Mouse (Mus musculus): ENCODE data around the gene Nucks1. TPM values are rescaled to one million over a fixed set of nuclear protein-coding genes. Genes with fewer than 3 reads are reported as not detected.

Gene Nucks1
- total RNA-seq, 2 experiments from 2014 or later, result 224 to 229 TPM

DNA sequence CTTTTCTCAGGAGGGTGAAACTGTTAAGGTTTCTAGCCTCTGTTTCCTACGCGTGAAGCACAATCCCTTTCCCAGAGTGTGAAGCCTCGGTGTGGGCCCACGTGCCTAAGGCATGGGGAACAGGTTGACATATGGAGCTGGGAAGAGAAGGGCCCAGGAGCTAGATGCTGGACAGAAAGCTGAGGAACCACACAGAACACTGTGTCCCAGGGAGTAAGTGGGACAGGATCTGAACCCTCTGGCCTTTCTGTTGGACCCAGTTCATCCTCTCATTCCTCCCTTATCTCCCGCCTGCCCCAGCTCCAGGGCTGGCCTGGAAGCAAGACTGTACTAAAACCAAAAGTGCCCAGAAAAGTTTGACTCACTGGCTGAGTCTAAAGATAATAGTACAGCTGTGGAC, 53.8 kb downstream of the Nucks1 start:
- no peak for DNase-seq
- intact Hi-C loops (cut with DNase I), result no loop called here

DNA sequence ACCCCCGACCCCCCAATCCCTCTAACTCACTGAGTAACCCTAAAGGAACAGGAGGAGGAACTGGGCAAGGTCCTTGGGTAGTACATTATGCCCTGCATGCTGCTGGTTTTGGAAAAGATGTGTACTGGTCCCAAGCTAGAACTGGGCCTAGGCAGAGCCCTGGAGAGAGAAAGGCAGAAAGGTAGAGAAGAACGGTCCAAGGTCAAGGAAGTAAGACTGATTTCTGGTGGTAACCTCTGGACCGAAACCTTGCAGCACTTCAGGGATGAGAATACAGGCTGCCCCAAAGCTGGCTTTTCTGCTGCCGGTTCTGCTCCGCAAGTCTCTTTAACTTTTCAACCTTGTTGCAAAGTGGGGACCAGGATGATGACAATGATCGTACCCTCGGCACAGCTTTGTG, 54.2 kb downstream of the Nucks1 start:
- intact Hi-C loops (cut with DNase I), result no loop called here
- DNase-seq, result no peak

DNA sequence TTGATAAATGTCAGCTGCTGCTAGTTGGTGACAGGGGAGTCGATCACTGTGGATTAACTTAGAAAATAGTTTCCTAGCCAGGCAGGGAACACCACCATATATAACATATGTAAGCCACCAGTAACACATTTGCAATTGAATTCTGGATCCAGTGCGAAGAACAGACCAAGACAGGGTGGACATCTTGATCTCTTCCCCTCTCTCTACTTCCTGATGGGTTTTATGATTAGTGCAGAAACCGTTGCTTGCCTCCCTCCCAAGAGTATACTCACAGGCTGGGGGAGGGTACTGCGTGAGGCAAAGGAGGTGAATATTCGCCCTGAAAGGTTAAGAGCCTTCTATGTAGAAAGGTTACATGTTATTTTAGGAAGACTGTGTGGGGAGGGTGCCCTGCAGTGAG, 55.5 kb downstream of the Nucks1 start:
- no peak for DNase-seq
- intact Hi-C loops (cut with DNase I), result no loop called here

DNA sequence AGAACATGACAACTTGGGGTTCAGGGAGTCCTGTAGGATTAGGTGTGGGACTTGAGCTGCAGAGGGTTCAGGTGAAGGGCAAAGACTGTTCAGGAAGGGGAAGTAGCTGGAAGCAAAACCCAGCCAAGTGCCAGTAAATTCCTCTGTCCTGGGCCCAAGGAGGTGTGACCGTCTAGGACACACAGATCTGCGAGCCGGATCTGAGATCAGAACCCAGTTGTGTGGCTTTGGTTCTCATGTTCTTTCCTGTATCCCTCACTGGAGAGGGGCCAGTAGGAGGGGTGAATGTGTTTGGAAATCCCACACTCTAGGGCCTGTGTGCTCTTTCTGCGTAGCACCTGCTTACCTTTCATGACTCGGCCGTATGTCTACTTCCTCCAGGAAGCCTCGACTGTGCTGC, 57.0 kb downstream of the Nucks1 start:
- DNase-seq, result no peak
- intact Hi-C loops (cut with DNase I), result no loop called here

DNA sequence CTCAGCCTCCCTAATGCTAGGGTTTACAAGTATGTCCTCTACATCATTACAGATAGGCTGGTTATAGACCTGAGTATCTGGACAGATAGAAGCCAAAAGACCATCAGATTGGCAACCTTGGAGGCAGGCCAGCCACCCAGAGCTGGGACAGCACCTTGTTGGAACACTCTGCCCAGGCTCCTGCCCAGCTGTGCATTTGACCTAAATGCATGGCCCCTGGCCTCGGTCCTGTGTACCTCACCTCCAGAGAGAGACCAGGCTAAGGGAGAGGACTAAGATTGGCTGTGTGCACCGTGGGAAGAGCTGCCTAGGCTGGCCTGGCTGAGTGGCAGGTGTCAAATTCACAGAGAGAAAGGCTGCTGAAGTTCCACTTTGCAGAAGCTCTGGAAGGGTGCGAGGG, 58.2 kb downstream of the Nucks1 start:
- intact Hi-C loops (cut with DNase I), result no loop called here
- no peak for DNase-seq

DNA sequence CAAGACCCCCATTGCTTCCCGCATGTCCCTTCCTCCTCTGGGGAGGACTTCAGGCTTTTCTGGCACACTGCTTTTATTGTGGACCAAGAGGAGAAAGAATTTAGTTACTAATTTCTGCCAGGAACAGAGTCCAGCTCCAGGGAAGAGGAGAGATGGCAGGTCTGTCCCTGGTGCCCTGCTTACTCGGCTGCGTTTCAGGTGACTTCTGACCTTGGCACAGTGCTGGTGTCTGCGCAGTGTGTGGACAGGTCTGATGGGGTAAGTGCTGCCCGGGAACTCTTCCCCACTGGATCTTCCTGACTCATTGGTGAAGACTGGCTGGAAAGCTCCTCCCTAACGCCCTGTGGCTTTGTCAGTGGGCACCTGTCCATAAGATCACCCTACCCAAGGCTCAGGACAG, 58.6 kb downstream of the Nucks1 start:
- intact Hi-C loops (cut with DNase I), result no loop called here
- no peak for DNase-seq

DNA sequence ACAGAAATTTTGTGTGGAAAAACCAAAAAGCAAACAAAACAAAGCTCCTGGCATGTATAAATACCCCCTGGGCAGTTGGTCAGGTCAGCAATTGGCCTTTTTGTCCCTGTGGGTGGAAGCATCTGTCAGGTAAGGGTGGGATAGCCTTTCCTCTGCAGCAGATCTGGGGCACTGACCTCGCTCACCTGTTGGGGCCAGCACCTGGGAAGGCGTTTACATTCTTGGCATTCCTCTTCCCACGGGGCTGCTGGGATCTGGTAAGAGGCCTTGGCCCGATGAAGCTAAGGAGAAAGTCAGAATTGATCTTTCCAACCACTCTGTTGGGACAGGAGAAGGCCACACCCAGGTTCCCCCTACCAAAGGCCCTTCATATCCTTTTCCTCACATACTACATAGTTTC, 59.5 kb downstream of the Nucks1 start:
- no peak for DNase-seq
- intact Hi-C loops (cut with DNase I), result no loop called here

DNA sequence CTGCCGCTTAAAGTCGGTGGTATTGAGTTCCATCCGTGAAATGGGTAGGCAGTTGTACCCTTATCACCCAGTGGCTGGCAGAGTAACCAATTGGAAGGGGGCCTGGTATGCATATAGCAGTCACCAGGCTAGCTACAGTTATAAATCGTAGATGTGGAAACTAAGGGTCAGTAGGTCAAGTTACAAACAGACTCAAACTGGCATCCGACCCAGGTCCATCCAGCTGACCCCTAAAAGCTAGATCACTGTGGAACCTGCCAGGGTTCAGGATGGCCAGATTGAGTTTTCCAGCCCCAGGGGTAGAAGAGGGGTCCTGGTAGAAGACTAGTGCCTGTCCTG, 60.0 kb downstream of the Nucks1 start:
- intact Hi-C loops (cut with DNase I), result no loop called here

DNA sequence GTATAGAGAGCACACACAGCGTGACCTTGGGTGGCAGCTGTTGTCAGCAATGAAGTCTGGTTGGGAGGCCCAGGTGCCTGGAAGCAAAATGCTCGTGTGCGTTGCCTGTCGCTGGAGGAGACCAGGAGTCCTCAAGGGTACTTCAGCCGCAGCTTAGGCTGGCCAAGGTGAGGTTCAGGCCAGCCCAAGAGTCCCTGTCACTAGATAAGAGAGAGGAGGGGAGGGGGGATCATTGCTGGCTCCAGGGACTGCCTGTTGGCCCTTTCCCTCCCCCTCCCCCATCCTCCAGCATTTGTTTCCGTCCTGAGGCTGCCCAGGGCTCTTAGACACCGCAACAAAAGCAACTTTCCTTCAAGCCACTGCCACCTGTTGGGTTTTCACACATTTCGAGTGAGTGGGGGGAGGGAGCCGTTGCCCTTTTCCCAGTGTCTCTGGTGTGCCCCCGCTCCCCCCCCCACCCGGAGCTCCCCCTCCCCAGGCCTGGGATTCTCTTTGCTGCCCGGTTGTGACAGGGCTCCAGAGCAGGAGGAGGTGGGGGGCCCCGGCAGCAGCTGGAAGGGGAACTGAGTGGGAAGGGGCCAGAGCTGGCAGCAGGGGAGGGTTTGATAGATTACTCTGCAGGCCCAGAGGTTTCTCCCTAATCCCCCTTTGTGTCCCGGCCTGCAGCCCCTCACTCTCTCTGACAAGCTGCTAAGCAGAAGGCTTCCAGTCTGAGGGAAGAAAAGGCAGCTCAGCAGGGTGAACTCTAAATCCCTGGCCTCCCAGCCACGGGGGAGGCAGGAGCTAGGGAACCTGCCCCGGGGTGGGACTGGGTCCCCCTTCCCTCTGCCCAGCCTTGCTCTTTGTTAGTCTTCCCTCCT, 60.6 kb downstream of the Nucks1 start:
- no peak for DNase-seq
- intact Hi-C loops (cut with DNase I), result no loop called here

More for the DNA sequence above, 60.0 kb downstream of the Nucks1 start:
- no peak for DNase-seq

DNA sequence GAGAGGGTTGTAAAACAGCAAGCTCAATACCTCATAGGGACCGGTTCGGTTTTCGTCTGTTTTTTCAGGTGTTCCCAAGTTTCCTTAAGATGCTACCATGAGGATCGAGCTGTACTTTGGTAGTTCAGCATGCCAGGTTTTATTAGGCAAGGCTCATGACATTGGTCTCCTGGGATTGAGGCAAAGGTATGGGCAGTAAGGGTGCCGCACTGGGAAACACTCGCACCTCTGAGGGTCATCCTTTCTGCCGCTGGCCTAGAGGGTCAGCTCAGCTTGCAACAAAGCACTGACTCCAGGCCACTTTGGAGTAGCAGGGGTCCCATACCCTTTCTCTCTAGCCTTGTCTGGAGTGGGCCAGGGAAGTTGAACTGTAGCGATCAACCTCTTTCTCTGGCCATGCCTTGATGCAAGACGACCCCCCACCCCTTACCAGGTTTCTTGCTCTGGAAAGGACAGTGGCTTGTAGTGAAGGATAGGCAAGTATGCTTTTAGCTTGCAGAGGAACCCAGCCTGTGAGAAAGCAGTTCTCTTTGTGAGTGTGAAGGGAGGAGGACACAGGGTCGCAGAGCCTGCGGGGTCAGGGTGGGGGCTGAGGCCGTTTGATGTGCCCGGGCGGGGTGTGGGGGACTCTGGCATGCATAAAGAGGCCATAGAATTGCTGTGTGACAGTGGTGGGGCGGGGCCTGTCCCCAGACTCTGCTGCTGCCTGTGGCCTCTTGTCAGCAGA, 61.6 kb downstream of the Nucks1 start:
- DNase-seq, result no peak
- intact Hi-C loops (cut with DNase I), result no loop called here

DNA sequence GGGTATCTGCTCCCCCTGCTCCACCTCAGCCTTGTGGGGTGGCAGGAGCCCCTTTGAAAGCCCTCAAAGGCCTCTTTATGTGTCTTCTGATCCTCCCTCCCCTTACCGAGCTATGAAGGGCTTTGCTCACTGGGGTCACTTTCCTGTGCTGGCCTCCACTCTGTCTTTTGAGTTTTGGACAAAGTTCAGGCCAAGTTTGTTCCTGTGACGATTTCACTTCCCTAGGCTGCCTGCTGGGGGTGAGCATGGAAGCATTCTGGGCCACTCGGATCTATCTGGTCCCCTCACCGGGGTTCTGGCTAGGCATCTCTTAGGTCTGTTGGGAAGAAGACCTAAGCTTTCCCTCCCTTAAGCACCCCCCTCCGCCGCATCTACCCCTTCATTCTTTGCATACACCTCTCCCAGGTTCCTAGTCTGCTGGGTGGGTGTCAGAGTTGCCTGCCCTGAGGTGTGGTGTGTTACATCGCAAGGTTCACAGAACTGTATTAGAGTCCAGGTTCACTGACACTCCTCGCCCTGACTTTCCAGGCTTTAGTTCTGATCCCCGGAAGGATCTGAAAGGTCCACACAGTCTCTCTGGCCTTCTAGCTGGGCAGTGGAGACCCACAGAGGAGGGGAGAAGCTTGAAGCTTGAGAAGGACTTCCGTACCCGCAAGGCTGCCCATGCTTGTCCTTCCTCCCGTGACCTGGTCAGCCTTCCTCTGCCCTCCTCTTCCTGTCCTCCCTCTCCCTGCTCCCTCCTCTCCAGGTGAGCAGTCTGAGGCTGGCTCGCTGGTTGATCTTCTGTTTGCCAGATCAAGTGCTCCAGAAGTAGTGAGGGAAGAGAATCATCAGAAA, 62.4 kb downstream of the Nucks1 start:
- intact Hi-C loops (cut with DNase I), result no loop called here
- DNase-seq, result no peak

DNA sequence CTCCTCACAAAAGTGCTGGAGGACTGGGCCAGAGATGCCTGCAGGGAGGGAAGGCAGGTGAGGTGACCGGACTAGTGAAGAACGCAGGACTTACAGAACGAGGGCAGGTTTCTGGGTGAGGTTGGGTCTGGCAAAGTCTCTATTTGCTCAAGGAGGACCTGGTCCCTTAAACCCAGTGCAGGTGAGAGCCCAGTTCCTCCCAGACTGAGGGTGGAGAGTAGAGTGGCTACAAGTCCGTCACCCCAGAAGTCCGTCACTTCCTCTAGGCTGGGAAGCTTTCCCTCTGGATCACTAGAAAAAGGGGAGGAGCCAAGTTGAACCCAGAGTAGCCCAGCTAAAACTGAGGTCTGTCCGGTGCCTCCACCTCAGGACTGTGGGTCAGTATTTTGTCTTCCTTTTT, 63.7 kb downstream of the Nucks1 start:
- intact Hi-C loops (cut with DNase I), result no loop called here
- no peak for DNase-seq

DNA sequence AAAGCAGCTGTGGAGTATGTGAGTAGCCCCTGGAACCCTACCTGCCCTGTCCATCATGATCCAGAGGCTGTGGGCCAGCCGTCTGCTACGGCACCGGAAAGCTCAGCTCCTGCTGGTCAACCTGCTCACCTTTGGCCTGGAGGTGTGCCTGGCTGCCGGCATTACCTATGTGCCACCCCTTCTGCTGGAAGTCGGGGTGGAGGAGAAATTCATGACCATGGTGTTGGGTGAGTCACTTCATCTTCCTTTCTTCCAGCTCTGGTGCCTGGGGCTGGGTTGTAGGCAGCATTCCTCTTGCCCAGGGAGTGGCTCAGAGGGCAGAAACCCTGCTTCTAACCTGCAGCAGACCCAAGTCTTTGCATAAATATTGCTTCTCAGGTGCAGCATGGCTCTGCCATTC, 66.6 kb downstream of the Nucks1 start:
- no peak for DNase-seq
- intact Hi-C loops (cut with DNase I), result no loop called here

DNA sequence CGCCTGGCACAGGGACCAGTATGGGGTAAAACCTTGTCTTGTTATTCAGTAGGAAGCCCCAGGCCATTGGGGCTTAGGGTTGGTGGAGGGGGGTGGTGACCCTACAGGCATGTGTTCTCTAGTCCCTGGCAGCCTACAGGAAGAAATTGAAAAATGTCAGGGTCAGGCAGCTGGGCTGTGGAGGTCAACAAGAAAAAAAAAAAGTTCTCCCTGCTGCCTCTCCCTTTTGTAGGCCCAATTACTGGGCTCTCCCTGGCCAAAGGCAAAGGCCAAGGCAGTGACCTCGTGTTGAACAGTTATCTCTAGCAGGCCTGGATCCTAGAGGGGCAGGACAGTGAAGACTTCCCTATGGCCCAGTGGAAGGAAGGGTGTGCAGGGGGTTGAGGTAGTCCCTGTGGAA, 70.1 kb downstream of the Nucks1 start:
- intact Hi-C loops (cut with DNase I), result loop anchor here (5.0 to 10.0 kb wide), 2 partner anchors 132 to 374 kb away; no protein-coding TSS in a partner anchor
- no peak for DNase-seq

DNA sequence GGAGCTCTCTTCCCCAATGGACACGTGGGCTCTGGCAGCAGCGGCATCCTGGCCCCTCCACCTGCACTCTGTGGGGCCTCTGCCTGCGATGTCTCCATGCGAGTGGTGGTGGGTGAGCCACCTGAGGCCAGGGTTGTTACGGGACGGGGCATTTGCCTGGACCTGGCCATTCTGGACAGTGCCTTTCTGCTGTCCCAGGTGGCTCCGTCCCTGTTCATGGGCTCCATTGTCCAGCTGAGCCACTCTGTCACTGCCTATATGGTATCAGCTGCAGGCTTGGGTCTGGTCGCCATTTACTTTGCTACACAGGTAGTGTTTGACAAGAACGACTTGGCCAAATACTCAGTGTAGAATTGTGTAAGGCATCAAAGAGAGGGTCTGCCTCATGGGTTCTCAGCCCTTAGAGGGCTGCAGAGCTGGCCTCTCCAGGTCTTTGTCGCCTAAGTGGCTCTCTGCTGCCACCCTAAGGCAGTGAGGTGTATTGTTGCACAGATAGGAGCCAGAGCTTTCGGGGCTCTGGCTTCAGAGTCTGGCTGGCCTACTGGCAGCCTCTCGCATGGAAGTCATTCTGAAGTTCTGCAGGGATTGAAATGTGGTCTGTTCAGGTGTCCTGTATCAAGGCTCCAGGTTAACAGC, 71.2 kb downstream of the Nucks1 start:
- intact Hi-C loops (cut with DNase I), result loop anchor here (5.0 to 10.0 kb wide), 2 partner anchors 131 to 373 kb away; no protein-coding TSS in a partner anchor
- DNase-seq, result peak; percentile 80

DNA sequence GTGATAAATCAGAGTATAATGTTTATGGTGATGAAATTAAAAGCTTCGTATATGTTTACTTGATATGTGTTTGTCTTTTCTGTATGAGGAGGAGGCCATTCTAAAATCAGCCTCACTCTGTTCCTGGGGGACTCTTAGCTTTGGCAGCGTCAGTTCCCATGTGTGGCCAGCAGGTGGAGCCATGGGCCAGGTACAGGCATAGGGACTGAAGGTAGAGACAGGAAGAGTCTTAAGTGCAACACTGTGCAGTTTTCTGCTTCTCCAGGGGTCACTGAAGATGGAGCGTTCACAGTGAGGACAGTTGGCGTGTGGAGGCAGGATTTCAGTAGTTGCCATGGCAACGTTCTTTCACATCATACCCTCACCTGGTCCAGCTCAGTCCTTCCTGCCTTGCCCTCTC, 72.6 kb downstream of the Nucks1 start:
- peak; percentile 73 for DNase-seq
- intact Hi-C loops (cut with DNase I), result loop anchor here (5.0 to 10.0 kb wide), 2 partner anchors 129 to 372 kb away; no protein-coding TSS in a partner anchor

DNA sequence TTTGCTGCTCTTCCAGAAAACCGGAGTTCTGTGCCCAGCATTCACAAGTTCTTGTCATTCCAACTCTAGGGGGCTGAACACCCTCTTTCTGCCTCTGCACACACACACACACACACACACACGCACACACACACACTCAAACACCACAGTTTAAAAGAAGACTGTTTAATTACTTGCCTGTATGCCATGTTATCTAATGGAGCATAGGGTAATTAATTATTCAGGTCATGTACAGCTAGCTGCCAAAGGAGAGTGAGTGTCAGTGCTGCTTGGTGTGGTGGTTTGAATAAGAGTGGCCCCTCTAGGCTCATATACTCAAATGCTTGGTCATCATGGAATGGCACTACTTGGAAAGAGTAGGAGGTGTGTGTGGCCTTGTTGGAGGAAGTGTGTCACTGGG, 73.5 kb downstream of the Nucks1 start:
- DNase-seq, result no peak
- intact Hi-C loops (cut with DNase I), result loop anchor here (5.0 to 10.0 kb wide), 2 partner anchors 128 to 371 kb away; no protein-coding TSS in a partner anchor

Measured in left cerebral cortex, postnatal 4 days (tissue).